Mouse (Mus musculus) heart, adult 9 months (tissue): ENCODE measurements around the gene Fam206a.

ENCODE experiments used
- DNase-seq, 2 experiments: peaks; one replicate each; pipeline ENCODE4 v3.0.0; 2022; ENCODE audit warnings: low spot score in 2 of 2

Gene Fam206a

GRCm38 (mm10) chr4:56843963-56844362 is 41.8 kb downstream of the Fam206a start:
- no peak for DNase-seq

- DNase-seq: no peak
These were observed 42.8 kb downstream of the Fam206a start for GRCm38 (mm10) chr4:56844911-56845310.

GRCm38 (mm10) chr4:56845896-56846533 is 43.9 kb downstream of the Fam206a start:
- no peak for DNase-seq

GRCm38 (mm10) chr4:56847400-56847799 is 45.3 kb downstream of the Fam206a start:
- DNase-seq: no peak

GRCm38 (mm10) chr4:56848044-56848443 is 45.9 kb downstream of the Fam206a start:
- no peak for DNase-seq

GRCm38 (mm10) chr4:56850724-56851123 is 48.6 kb downstream of the Fam206a start:
- no peak for DNase-seq

- no peak for DNase-seq
These were observed 53.8 kb downstream of the Fam206a start for GRCm38 (mm10) chr4:56855935-56856334.

- DNase-seq: no peak
These were observed 54.3 kb downstream of the Fam206a start for GRCm38 (mm10) chr4:56856371-56856949.

- no peak for DNase-seq
These were observed 56.6 kb downstream of the Fam206a start for GRCm38 (mm10) chr4:56858733-56859132.
